Mouse (Mus musculus): Measurements from ENCODE around the gene Gtf2f2. TPM values are rescaled to one million over a fixed set of nuclear protein-coding genes. Genes with fewer than 3 reads are reported as not detected.

The Gtf2f2 gene
- total RNA-seq, 4 experiments from 2014 or later = 11.5 to 12.8 (median 11.9) TPM

- no peak for DNase-seq (ENCODE audit: low spot score)
Measured at GRCm38 (mm10) chr14:75866706-75867333, 143.8 kb downstream of the Gtf2f2 start.

- DNase-seq (ENCODE audit: low spot score) = peak; percentile 89
Measured at GRCm38 (mm10) chr14:75863549-75864409, 146.9 kb downstream of the Gtf2f2 start.

- DNase-seq (ENCODE audit: low spot score) = no peak
Measured at GRCm38 (mm10) chr14:75862701-75863100, 148.0 kb downstream of the Gtf2f2 start.

- DNase-seq (ENCODE audit: low spot score) = no peak
Measured at GRCm38 (mm10) chr14:75859619-75860018, 151.0 kb downstream of the Gtf2f2 start.

GRCm38 (mm10) chr14:75858181-75858580 is 152.5 kb downstream of the Gtf2f2 start:
- no peak for DNase-seq (ENCODE audit: low spot score)

DNA sequence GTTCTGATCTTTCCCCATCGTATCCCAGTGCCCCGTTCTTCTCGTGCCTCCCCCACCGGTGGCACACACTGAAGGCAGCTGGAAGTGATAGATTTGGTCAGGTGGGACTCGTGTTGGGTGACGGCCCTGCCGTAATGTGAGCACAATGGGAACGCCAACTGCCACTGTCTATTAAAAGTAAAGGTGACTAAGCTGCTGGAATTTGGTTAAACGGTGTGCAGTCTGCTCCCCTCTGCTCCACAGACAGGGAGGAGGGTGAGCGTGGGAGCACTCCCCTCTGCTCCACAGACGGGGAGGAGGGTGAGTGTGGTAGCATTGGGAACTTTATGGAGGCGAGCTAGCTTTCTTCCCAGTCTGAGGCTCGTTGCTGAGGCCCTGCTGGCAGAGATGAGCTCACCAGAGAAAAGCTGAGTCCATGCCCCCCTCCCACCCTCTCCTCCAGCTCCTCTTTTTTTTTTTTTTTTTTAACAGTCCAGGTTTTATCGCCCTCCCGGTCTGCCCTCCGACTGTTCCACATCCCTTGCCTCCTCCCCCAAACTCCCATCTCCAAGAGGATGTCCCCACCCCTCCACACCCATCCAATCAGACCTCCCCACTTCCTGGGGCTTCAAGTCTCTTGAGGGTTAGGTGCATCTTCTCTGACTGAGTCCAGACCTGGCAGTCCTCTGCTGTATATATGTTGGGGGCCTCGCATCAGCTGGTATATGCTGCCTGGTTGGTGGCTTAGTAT is 155.2 kb downstream of the Gtf2f2 start:
- DNase-seq (ENCODE audit: low spot score) = no peak

GRCm38 (mm10) chr14:75852016-75852415 is 158.6 kb downstream of the Gtf2f2 start:
- no peak for DNase-seq (ENCODE audit: low spot score)

DNA sequence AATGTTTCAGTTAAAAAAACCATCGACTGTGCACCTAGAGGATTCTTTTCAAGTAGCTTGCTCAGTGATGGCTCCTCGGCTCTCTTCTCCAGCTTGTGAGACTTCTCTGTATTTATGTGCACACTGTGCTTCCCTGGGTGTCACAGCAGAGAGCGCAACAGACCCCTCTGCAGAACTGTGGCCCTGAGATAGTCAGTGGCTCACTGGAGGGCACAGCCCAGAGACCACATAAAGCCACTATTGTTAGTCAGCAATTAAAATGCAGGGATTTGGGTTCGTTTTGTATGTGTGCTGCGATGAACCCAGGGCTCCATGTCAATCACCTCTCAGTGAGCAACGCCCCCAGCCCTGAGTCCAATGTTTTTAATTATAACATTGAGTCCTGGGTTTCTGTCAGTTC is 159.8 kb downstream of the Gtf2f2 start:
- DNase-seq (ENCODE audit: low spot score) = no peak

- no peak for DNase-seq (ENCODE audit: low spot score)
Measured at GRCm38 (mm10) chr14:75849842-75850568, 160.7 kb downstream of the Gtf2f2 start.

- no peak for DNase-seq (ENCODE audit: low spot score)
Measured at GRCm38 (mm10) chr14:75849236-75849635, 161.4 kb downstream of the Gtf2f2 start.

DNA sequence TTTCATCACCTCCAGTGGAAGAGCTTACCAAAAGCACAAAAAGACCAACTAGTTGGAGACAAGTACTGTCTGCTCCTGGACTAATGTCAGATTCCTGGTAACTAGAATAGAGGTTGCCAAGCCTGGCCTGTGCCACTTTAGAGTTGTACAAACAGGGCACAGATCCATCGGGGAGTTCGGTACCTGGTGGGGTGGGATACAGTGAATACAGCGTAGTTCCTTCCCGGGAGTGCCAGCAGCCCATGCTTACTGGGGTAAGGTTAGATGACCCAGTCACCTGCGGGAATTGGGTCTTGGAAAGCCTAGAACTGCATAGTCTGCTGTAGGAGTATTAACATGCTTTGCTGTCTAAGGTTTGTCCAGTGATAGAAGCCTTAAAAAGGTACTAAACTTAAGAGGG is 162.2 kb downstream of the Gtf2f2 start:
- DNase-seq (ENCODE audit: low spot score) = no peak

DNA sequence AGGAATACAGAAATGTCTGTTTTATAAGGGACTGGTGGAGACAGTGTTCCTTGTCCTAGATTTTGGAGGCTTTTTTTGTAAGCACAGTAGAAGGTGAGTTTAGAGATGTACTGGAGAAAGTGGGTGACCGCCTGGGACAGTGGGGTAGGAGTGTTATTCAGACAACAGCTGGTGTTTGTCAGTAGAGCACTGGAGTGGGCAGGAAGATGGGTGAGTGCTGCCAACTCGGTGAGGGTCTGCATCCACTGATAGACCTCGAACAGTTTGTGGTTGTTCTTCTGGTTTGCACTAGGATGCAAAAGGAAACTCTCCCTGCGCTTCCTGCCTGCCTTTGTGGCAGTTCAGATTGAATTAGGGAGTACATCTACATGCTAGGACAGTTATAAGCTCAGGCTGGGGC is 163.0 kb downstream of the Gtf2f2 start:
- no peak for DNase-seq (ENCODE audit: low spot score)

Other genes with a start within 250 kb of the Gtf2f2 start
- gene Slc25a30, start 223.8 kb downstream of the Gtf2f2 start, total RNA-seq (2022) = 10 to 100 TPM; 11.0 to 13.3 (median 11.6) TPM
- 1,000 to 10,000 TPM; 2,668 to 3,319 (median 3,029) TPM for gene Tpt1, start 165.8 kb downstream of the Gtf2f2 start, total RNA-seq (2022)
- not detected for gene Kctd4, start 55.9 kb downstream of the Gtf2f2 start, total RNA-seq (2022)
- 10 to 100 TPM in 3 of 4 experiments, 1 to 10 TPM in 1; 9.5 to 12.3 (median 10.4) TPM for gene Gpalpp1, start 99.9 kb upstream of the Gtf2f2 start, total RNA-seq (2022)
- gene Nufip1, start 100.0 kb upstream of the Gtf2f2 start, total RNA-seq (2022) = 1 to 10 TPM; 3.0 to 3.6 (median 3.2) TPM

Data from heart, adult 8-10 months (tissue).